Mouse (Mus musculus): ENCODE results near the gene Syngr2.

Syngr2 gene

DNA sequence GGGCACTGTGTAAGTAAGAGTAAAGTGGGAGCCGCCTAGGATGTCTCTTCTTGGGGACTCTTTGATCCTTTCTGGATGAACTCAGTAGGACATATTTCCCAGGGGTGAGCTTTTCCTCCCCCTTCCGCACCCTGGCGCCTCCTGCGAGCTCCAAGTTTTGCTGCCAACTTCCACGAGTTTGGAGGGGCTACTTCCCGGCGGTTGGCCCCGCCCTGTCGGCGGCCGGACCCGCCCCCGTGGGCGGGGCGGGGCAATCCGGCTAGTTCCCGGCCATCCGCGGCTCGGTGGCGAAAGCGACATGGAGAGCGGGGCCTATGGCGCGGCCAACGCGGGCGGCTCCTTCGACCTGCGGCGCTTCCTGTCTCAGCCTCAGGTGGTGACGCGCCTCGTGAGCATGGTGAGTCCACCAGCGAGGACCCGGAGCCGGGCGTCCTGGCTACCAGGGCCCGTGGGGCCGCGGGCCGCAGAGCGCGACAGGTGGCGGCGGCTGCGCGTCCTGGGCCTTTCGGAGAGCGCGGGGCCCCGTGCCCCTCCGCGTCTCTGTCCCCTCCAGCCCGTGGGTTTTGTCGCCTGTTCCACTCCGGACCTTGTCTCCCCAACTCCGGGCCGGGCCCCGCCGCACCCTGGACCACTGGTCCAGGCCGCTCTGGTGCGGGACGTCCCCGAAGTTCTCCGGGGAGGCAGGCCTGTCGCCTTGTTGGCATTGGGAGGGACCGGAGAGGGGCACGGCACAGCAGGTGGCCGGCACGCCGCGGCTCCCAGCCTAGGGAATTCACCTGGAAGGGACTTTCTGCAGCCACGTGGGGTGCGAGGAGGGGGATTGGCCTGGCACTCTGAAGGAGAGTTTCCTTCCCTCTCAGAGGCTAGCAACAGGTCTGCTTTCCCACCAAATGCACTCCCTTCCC lies at the start of gene Syngr2, which contains the start of gene Gm20708:
Gene Syngr2, plus strand, starts transcription at position 262 of the 905 bp plus-strand sequence.
Gene Gm20708, plus strand, starts transcription at position 262 of the 905 bp plus-strand sequence.
- peak; percentile 85 for DNase-seq (ENCODE audit: low spot score)

DNA sequence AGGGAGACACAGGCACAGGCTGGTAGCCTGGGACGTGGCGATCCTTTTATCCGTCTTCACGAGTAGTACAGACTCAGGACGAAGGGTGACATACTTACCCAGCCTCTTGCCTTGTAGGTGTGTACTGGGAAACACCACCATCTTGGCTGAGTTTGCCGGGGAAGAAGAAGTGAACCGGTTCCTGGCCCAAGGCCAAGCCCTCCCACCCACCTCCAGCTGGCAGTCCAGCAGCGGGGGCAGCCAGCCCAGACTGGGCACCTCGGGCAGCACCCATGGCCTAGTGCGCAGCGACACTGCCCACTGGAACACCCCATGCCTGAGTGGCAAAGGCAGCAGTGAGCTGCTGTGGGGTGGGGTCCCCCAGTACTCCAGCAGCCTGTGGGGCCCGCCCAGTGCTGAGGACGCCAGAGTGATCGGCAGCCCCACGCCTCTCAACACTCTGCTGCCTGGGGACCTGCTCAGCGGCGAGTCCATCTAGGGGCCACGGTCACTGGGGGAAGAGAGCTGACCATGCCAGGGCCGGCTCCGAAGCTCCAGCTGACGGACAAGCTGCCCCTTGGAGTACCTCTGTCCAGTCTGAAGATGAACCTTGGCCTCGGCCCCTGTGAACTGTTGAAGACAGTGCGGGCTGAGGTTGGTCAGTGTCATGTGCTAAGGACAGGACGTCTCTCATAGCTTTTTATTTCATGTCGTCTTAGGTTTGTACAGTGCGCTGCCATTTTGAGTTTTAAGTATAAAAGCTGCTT lies 48.9 kb upstream of the Syngr2 start:
- DNase-seq (ENCODE audit: low spot score), result no peak

DNA sequence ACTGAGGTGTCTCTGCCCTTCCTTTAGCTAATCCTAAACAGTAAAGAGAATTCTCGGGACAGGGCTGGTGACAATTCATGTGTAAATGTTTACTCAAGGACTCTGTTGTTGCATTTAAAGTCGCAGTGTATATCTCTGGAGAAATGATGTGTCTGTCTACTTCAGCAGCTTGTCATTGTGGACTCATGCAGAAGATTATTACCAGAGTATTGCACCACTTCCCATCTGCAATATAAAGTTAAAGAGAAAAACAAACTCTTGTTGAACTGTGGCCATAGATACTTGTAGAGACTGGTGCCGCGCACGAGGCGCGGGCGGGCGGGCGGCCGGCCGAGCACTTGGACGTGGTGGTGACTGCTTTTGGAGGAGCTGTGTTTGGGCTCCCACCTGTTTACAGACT lies 47.7 kb upstream of the Syngr2 start:
- DNase-seq (ENCODE audit: low spot score), result no peak

DNA sequence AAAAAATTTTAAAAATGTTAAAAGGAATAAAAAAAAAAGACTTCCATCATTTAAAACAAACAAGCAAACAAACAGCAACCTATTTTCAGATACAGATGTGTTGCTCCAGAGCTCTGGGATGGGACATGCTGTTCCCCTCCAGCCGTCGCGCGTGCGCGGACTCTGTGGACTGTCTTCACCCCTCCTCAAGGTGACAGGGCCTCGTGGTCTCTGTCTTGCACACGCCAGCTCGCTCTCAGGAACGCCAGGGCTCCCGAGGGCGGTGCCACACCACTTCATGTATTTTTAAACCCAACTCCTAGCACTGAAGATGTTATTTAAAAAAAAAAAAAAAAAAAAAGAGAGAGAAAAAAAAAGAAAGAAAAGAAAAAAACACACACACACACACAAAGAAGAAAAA lies 47.2 kb upstream of the Syngr2 start:
- peak; percentile 43 for DNase-seq (ENCODE audit: low spot score)

DNA sequence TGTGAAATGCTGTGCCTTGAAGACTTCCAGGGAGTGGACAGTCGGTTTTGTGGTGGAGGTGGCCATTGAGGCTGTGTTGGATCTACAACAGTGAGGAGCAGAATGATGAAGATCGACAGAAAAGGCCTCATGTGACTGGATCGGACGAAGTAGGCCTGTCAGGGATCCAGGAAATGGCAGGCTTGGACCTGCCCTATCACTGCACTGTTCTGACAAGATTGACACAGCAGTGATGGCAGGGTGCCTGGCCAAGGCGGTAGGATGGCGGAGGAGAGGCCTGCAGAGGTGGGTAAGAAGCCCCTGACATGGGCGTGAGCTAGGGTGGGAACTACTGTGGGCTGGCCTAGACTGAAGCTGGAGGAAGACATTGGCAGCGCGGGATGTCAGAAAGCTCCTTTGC lies 45.1 kb upstream of the Syngr2 start:
- DNase-seq (ENCODE audit: low spot score), result no peak

DNA sequence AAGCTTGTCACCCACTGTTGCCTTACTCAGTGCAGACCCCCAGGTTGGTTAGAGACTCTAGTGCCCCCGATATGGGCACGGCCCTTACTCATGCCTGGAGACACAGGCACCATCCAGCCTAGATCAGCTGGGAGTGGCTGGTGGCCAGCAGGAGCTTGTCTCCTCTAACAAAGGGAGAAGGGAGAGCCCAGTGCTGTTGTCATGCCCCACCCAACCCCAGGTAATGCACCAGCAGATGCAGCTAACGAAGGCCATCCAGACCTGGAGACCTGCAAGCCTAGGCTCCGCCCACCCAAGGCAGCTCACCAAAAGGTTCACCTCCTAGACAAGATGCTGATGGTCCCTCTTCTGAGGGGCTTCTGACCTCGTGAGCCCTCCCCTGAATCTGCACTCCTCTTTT lies 44.1 kb upstream of the Syngr2 start:
- DNase-seq (ENCODE audit: low spot score), result no peak

DNA sequence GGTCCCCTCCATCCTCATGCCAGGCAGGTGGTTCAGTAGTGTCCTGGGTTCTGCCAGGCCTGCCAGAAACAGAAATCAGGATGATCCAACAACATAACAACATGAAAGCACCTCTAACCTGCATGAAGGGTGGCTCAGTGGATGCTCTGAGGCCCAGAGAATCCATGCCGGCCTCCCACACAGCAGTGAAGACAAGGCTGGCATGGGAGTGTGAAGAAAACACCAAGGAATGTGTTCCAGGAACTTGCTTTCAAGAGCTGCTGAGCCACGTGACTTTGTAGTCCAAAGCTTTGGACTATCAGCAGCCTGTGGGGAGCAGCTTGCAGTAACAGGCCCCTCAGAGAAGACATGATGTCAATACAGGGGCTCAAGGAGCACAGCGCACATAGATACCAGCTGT lies 43.2 kb upstream of the Syngr2 start:
- DNase-seq (ENCODE audit: low spot score), result no peak

DNA sequence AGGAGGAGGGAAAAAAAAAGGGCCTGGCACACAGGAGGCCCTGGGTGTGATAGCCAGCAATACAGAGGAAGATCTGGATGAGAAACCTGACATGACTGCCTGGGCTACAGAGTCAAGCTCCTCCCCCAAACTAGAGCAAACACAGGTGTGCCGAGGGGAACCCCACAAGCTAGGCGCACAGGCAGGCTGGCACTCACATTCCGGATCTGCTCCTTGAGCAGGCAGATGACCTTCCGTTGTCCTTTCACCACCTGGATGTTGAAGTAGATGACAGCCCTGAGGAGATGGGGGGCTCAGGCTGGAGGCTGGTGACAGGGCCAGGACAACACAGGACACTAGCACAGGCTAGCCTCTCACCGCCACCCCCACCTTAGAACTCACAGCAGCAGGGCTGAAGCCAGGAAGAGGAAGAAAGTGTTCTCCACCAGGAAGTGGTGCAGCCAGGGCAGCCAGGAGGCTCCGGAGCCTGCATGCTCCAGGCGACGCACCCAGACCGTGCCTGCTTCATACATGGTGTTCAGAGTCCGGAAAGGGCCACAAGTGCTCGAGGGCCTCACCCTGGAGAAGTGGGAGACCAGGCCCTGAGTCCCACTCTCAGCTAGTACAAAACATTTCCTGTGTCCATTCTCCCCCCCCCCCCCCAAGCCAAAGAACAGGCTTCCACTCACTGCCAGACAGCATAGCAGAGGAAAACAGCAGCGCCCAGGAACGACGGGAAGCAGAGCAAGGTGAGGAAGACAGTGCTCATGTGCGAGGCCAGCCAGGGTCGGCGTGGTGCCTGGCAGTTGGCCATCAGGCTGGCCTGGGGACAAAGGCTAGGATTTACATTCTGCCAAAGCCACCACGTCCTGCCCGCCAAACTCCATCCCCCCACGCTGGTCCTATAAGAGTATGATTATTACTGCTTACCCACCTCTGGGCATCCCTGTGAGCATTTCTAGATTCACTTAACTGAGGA lies 40.5 kb upstream of the Syngr2 start:
- DNase-seq (ENCODE audit: low spot score), result no peak

DNA sequence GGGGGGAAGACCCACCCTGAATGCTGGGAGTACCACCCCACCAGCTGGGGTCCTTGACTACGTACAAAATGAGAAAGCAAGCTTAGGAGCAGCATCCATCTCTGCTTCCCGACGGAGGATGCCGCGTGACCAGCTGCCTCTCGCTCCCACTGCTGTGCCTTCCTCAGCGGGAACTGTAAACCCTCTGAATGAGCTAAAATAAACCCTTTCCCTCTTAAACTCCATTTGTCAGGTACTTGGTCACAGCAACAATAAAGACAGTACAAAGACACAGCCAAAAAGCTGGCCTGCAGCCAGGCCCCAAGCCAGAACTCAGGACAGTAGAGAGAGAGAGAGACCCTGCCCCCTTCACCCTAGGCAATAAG lies 39.8 kb upstream of the Syngr2 start:
- no peak for DNase-seq (ENCODE audit: low spot score)

DNA sequence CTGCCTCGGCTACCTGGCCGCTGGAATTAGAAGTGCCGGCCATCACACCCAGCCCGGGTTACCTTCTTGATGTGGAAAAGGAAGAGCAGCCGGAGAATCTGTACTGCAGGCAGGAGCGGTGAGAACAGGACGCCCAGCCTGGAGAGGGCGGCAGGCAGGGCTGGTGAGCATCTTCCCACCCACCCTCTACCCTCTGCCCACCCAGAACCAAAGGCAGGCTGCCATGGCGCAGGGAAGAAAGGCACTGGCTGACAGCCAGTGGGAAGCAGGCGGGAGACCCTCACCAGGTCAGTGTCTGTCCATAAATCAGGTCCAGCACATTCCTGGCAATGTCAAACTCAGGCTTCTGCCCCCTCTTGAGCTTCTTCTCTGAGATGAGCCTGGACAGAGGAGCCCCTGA lies 39.1 kb upstream of the Syngr2 start:
- no peak for DNase-seq (ENCODE audit: low spot score)

DNA sequence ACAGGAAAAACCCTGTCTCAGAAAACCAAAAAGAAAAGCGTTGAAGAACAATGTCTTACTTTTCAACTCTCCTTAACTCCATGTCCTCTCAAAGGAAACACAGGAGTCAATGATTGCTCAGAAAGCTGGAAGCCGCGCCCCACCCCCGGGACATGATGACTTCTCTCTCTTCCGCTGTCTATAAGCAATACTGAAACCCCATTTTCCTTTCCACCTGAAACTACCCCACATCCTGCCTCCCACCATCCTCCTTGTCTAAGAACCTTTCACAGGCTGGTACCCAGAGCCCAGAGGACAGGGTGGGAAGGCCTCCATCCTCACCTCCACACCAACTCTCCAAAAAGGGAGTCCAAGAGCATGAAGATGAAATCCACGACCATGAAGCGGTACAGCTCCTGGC lies 37.1 kb upstream of the Syngr2 start:
- DNase-seq (ENCODE audit: low spot score), result no peak

DNA sequence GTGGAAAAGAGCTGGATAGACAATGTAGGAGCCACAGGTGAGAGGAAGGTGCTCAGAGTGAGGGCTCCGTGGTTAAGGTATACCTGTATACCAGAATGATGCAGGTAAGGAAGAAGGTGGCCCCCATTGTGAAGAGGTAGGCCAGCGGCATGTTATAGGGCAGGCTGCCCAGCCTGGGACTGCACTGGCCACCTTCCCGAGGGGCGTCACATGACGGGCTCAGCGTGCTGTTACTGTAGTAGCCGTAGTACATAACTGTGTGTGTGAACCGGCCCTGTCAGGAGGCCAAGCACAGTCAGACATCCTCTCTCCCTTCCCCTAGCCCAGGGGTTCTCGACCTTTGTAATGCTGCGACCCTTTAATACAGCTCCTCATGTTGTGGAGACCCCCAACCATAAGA lies 34.5 kb upstream of the Syngr2 start:
- no peak for DNase-seq (ENCODE audit: low spot score)

DNA sequence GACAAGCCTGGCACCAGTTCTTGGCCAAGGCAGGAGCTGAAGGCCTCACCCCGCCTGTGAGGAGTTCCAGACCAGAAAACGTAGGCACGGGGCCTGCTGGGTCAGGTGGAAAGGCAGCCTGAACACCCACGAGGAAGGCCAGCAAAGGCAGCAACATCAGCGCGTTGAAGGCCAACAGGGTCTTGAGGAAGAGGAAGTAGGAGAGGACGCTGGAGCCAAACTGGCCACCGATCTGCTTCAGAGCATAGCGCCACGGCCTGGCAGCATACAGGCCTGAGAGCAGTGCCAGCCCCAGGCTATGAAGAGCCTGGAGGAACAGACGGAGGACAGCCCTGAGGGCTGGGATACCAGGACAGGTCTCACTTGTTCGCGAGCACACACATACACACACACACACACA lies 33.9 kb upstream of the Syngr2 start:
- DNase-seq (ENCODE audit: low spot score), result no peak

DNA sequence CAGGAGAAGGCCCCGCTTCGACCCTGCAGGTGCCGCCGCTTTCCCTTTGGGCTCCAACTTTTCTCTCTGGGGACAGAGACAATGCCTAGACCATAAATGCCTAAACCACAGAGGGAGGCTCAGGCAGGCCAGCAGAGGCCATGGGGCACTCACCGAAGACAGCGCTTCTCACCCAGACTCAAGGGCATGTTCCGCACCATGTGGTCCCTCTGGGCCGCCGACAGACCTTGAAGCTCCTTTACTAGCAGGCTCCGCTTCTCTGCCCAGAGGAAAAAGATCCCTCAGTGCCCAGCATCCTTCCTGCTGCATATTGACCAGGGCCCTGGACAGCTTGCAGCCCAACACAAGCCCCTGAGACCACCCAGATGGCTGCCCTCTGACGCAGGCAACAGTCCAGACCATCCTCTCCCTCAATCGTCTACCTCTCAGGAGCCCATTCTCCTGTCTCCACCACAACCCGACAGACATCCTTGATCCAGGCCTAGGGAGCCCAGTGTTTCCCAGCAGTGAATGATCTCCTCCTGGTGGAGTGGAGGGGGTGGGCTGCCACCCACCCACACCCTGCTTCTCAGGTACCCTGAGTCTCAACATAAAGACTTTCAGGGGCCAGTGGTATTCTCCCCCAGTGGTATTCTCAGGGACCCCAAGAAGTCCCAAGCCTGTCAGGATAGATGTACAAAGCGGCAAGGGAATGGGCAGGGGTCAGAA lies 33.2 kb upstream of the Syngr2 start:
- DNase-seq (ENCODE audit: low spot score), result no peak

DNA sequence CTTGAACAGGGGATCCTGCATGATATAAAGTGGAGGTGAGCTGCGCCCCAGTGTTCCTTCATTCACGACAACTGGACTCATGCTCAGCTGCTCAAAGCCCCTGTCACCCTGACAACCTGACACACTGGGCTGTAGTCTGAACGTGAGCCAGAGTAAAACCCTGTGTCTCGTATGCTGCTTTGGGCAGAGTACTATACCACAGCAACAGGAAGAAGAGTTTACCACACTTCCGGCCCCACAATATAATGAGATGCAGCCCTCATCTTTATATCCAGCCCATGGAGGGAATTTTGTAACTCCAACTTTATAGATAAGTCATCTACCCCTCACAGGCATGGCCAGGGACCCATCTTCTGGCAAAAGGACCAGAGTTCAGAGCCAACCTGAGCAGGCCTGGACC lies 32.4 kb upstream of the Syngr2 start:
- no peak for DNase-seq (ENCODE audit: low spot score)

DNA sequence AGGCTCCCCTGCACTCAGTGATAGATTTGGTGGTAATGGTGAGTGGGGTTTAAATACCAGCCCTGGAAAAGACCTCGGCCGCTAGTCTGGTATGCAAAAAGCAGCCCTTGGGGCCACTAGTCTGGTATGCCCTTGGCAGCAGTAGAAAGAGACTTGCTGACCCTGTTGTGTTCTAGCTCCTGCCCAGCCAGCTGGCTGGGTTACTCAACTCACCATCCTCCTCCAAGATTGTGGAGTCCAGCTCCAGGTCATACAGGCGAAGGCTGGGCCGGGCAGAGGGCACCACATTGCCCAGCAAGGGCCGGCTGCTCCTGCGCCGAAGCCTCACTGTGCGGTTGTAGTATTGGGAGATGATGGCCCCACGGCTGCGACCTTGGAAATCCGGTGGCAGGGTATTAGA lies 31.4 kb upstream of the Syngr2 start:
- DNase-seq (ENCODE audit: low spot score), result no peak

DNA sequence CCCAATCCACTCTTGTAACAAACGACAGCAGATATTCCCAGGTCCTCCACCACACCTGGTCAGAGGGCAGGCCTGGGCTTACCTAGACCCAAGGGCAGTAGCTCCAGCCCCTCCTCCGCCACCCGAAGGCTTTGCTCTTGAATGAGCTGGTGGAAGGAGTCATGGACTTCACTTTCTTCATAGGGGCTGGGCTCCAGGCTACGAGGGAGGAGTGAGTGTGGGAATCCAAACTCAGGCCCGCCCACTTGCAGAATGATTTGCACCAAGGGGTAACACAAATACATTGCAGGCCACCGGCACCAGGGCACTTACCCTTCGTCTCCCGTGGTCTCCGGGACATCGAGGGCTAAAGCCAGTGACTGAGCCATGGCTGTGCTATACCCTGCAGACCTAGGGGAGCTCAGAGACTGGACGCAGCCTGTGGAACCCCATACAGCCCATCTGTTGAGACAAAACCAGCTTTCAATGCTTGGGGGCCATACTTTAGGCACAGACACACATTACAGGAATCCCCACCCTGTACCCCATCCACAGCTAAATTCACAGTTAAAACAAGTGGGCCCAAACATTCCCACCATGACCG lies 30.5 kb upstream of the Syngr2 start:
- DNase-seq (ENCODE audit: low spot score), result no peak

DNA sequence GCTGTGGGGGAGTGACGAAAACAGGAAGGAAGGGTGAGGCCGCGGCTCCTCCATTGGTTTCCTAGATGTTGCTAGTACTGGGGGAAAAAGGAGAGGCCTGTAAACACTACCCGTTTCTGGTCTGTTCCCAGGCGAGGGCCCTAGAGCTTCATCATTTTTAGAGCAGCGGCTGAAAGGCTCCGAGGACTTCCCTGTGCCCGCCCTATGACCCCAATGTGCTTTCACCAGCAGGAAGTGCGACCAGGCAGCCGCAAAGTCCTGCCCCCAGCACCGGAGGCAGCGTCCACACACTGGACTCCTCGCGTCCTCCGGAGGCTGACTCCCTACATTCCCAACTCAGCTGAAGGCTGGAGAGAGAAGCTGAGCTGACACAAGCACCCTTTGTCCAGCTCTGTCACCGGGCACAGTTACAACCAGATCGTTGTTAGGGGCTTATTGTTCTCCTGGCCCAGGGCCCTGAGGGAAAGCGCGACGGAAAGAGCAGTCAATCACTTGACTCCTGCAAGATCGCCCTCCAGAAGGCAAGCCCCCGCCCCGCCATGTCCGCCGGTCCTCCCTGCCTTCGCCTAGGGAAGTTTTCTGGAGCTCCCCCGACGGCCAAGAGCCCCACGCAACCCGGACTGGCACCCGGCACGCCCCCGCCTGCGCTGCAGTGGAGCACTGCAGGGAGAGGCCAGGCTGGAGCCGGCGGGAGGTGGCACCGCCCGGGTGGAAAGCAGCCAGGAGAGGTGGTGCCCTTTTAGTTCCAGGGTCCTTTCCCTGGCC lies 29.9 kb upstream of the Syngr2 start:
- peak; percentile 86 for DNase-seq (ENCODE audit: low spot score)

DNA sequence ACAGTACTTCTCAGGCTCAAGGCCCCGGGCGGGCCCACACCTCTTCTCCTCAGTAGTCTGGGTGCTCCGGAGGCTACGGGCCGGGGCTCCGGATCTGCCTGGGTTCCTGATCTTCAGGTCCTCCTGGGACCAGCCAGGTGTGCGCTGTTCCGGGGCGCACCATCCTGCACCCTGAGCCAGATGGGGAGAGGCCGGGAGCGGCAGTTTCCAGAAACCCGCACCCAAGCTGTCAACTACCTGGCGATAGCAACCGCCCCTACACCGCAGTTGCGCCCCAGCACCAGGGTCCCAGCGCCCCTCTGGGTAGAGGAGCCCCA lies 29.3 kb upstream of the Syngr2 start:
- DNase-seq (ENCODE audit: low spot score), result no peak

DNA sequence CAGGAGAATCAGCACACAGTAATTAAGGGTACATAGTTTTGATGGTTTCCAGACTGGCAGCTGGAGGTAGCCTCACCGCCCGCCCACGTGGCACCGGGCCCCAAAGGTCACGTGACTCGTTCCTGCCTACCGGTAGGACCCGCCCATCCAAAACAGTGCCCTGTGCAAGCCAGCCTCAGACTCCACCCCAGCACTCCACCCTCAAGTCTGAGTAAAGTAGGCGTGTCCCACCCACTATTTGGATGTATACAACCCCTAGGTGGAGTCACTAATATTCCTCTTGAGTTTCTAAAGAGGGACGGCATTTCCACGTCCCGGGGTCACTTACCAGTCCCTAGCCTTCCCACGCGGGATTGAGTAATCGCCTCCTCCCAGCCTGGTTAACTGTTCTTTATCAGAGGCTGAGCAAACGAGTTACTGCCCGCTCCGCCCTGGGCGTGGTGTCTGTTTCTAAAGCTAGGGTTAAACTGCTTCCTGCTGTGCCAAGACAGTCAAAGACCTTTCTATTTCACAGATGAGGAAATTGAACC lies 28.8 kb upstream of the Syngr2 start:
- peak; percentile 90 for DNase-seq (ENCODE audit: low spot score)
